Mouse (Mus musculus) ovary, adult 10 weeks (tissue): ENCODE measurements around the gene Golim4. TPM values are rescaled to one million over a fixed set of nuclear protein-coding genes. Genes with fewer than 3 reads are reported as not detected.

Experiments
- polyA plus RNA-seq: library from polyadenylated mRNA; stranded (reverse); fragments of 350-450 nt; fragmentation: Illumina TruSeq; extraction: RNeasy Lipid Tissue Mini Kit (QIAGEN cat#74804); gene quantifications from one replicate; pipeline ENCODE4 v1.2.3, GENCODE M21; 2014

Gene Golim4
- polyA plus RNA-seq, result 179 TPM

GRCm38 (mm10) chr3:75956551-75957302 is at the start of gene Golim4:
Gene Golim4 (minus strand): TSS chr3:75956949.

Other genes starting within 250 kb of the Golim4 start
- not detected for gene Gm29133, start 208.8 kb downstream of the Golim4 start, polyA plus RNA-seq
- 0.09 TPM for gene Fstl5, start 117.3 kb upstream of the Golim4 start, polyA plus RNA-seq